Mouse (Mus musculus) heart, embryonic 11.5 days (tissue): ENCODE measurements around the gene Galnt15. TPM values are rescaled to one million over a fixed set of nuclear protein-coding genes. Genes with fewer than 3 reads are reported as not detected.

ENCODE experiments used
- ATAC-seq: fragments of 200-750 bp; cut with Nextera tagmentation; replicated peaks from 2 replicates; pipeline ENCODE4 v1.8.0; 2017; ENCODE audit warnings: moderate library complexity; ENCODE audit not compliant: insufficient number of reproducible peaks, low FRiP score, low TSS enrichment
- H3K27ac ChIP-seq: fragments of 300-500 bp; sonication (generic); 2 replicates; pipeline ENCODE4 v1.5.1; 2014; ENCODE audit warnings: mild to moderate bottlenecking, low read depth, low read length
- H3K27me3 ChIP-seq: fragments of 300-500 bp; sonication (generic); 2 replicates; pipeline ENCODE4 v1.6.1; 2014; ENCODE audit warnings: mild to moderate bottlenecking, low read length, mixed read lengths; ENCODE audit not compliant: control insufficient read depth, insufficient read depth
- H3K36me3 ChIP-seq: fragments of 300-500 bp; sonication (generic); 2 replicates; pipeline ENCODE4 v1.6.1; 2014; ENCODE audit warnings: mild to moderate bottlenecking, low read length, moderate library complexity, mixed read lengths; ENCODE audit not compliant: control insufficient read depth, insufficient read depth
- H3K4me1 ChIP-seq: fragments of 300-500 bp; sonication (generic); 2 replicates; pipeline ENCODE4 v1.6.1; 2014; ENCODE audit warnings: low read length; ENCODE audit not compliant: control insufficient read depth, insufficient read depth
- H3K4me2 ChIP-seq: fragments of 300-500 bp; sonication (generic); 2 replicates; pipeline ENCODE4 v1.6.1; 2014; ENCODE audit warnings: mild to moderate bottlenecking, moderate library complexity
- H3K4me3 ChIP-seq: fragments of 300-500 bp; sonication (generic); 2 replicates; pipeline ENCODE4 v1.5.1; 2014; ENCODE audit warnings: low read depth, low read length
- H3K9ac ChIP-seq: fragments of 300-500 bp; sonication (generic); 2 replicates; pipeline ENCODE4 v1.6.1; 2014; ENCODE audit warnings: mild to moderate bottlenecking, low read depth, low read length, moderate library complexity
- H3K9me3 ChIP-seq: fragments of 300-500 bp; sonication (generic); replicated peaks from 2 replicates; pipeline ENCODE4 v1.6.1; 2016; ENCODE audit warnings: low read length; ENCODE audit not compliant: control insufficient read depth
- WGBS: fragments of 180-500 bp; shearing (Covaris S2); extraction: QIAGEN DNeasy Blood & Tissue Kit; methylation state at CpG from one replicate; pipeline ENCODE4 v1.1.7; 2014; ENCODE audit not compliant: insufficient replicate concordance; 5-methylcytosine and 5-hydroxymethylcytosine counted together
- polyA plus RNA-seq: library from polyadenylated mRNA; unstranded; fragments of >200 nt; fragmentation: Nextera tagmentation; extraction: Ambion mirVana; gene quantifications from 2 replicates; pipeline ENCODE4 v1.2.1, GENCODE M21; 2014

Galnt15 gene
- polyA plus RNA-seq, 1 experiment from 2014 or later: 0.19 TPM

DNA sequence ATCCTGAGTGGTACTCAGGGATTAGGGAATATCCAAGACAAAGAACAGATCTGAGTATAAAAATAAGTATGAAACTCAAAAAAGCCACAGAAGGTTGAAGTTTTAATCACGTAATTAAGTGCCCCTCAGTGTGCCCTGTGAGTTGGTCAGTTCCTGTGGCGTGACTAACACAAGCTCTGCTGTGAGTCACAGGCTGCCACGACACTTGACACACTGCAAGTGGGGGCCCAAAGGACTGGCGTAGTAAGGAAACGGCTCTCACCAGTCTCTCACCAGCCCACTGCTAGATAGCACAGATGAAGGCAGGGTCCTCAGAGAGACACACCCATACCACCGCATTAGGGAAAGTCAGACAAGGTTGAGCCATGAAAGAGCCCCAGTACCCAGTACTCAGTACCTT lies 21.4 kb downstream of the Galnt15 start:
- WGBS: 58% methylated on average over 6 of the region's 6 CpGs
- no peak overlapping the region for H3K9ac ChIP-seq
- no peaks in the 10 kb centered on the region for H3K27me3 ChIP-seq
- H3K4me3 ChIP-seq: no peak overlapping the region
- H3K9me3 ChIP-seq: no peaks in the 10 kb centered on the region
- ATAC-seq: no peak
- H3K4me1 ChIP-seq: peaks cover 17% of the 10 kb centered on the region
- H3K36me3 ChIP-seq: no peaks in the 10 kb centered on the region
- no peak overlapping the region for H3K27ac ChIP-seq
- H3K4me2 ChIP-seq: no peak overlapping the region

DNA sequence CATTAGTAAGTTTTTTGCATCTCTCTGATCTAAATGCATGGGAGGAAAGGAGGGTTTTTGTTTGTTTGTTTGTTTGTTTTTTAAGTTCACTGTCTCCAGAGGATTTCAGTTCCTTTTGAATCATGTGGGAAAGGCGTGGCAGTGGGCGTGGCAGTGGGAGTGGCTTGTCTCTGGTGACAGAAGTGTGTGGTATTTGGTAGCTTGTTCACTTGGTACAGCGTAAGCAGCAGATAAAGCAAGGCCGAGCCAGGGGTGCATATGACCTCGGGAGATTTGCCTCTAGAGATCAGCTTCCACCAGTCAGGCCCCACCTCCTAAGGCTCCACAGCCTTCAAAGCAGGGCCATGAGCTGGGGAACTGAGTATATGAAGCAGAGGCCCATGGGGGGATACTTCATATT lies 25.1 kb downstream of the Galnt15 start:
- no peak overlapping the region for H3K27ac ChIP-seq
- no peak for ATAC-seq
- WGBS: 52% methylated on average over 5 of the region's 5 CpGs
- no peaks in the 10 kb centered on the region for H3K9me3 ChIP-seq
- H3K4me2 ChIP-seq: no peak overlapping the region
- no peaks in the 10 kb centered on the region for H3K36me3 ChIP-seq
- H3K27me3 ChIP-seq: no peaks in the 10 kb centered on the region
- no peak overlapping the region for H3K4me3 ChIP-seq
- no peak overlapping the region for H3K9ac ChIP-seq
- H3K4me1 ChIP-seq: peaks cover 20% of the 10 kb centered on the region

DNA sequence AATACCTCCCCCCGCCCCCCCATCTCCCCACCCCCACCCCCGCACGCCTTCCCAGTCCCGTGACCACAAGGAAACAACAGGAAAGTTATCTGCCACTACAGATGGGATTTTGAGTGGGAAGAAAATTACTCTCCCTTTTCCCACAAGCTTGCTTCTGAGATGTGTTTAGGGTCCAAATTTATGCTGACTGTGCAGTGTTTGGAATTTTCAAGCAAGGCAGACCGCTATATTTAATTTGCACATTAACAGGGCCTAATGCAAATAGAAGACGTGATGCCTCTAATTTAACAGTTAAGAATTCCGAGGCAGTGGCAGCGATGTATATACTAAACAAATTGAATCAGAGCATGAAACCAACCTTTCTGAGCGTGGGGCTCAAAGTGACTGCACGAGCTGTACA lies 26.0 kb downstream of the Galnt15 start:
- Histone ChIP-seq H3K9me3 (no peaks in the 10 kb centered on the region), H3K36me3 (no peaks in the 10 kb centered on the region), H3K27ac (no peak overlapping the region; the same call in 1 of the 2 replicates), H3K27me3 (no peaks in the 10 kb centered on the region), H3K9ac (no peak overlapping the region), H3K4me1 (peaks cover 20% of the 10 kb centered on the region), H3K4me2 (no peak overlapping the region), H3K4me3 (no peak overlapping the region)
- 51% methylated on average over 10 of the region's 10 CpGs for WGBS
- no peak for ATAC-seq

DNA sequence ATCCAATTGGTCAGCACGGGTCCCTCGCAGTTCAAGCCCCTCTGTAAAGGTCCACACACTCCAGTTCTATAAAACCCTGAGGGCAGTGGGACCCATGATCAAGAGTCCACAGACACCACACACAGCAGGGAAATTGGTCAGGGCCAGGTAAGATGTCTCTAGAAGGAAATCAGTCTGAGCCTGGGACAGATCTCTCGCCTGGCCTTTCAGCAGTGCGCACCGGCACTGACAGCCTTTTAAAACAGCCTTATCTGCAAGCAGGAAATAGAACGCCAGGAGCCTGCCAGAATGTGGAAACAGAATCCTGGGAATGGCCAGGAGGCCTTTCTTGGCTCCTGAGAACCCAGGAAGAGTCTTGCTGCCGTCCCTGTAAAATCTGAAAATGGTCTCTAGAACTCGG lies 27.0 kb downstream of the Galnt15 start:
- Histone ChIP-seq H3K27ac (peak overlapping the region; percentile 25), H3K36me3 (no peaks in the 10 kb centered on the region), H3K27me3 (no peaks in the 10 kb centered on the region), H3K9me3 (no peaks in the 10 kb centered on the region), H3K4me3 (no peak overlapping the region), H3K4me2 (peak overlapping the region; percentile 9; the same call in 1 of the 2 replicates), H3K4me1 (peaks cover 16% of the 10 kb centered on the region), H3K9ac (peak overlapping the region; percentile 52; the same call in 1 of the 2 replicates)
- WGBS: 24% methylated on average over 8 of the region's 8 CpGs
- ATAC-seq: no peak

DNA sequence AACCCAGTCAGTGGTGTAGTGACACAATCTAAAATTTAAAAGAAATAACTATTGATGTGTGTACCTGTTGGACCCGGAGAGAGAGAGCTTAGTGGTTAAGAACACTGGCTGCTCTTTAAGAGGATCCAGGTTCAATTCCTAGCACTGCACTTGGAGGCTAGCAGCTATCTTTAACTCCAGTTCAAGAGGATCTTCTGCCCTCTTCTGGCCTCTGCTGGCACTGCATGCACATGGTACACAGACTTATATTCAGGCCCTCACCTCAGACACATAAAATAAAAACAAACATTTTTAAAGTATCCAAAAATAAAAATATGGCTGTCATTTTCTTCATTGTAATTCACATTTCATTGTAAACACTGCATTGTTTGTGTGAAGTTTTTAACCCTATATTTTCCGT lies 27.9 kb downstream of the Galnt15 start:
- 93% methylated on average over 2 of the region's 2 CpGs for WGBS
- no peak overlapping the region for H3K4me2 ChIP-seq
- no peak overlapping the region for H3K27ac ChIP-seq

DNA sequence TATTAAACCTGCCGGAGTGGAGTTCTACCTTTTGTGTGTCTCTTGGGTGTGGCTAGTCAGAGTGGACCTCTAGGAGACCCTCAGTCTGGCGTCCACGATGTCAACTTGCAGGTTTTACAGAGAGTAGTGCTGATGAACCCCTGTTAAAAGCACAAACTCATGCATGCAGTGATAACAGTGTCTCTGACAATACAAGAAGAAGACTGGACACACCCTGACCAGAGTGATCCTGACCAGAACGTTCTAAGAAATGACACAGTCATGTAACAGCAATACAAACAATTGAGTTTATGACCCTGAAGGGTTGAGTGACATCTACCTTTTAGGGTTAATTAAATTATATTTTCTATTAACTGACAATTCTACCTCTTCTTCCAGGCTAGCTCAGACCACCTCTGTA lies 28.9 kb downstream of the Galnt15 start:
- Histone ChIP-seq H3K27me3 (no peaks in the 10 kb centered on the region), H3K4me3 (no peak overlapping the region), H3K9me3 (no peaks in the 10 kb centered on the region), H3K9ac (no peak overlapping the region), H3K4me2 (no peak overlapping the region), H3K4me1 (peaks cover 16% of the 10 kb centered on the region), H3K27ac (no peak overlapping the region), H3K36me3 (no peaks in the 10 kb centered on the region)
- ATAC-seq: 0 out of 2 replicates have a peak, but pooled peaks have one; percentile 68
- 69% methylated on average over 4 of the region's 4 CpGs for WGBS

More for the DNA sequence above, 27.9 kb downstream of the Galnt15 start:
- no peak for ATAC-seq
- Histone ChIP-seq H3K4me1 (peaks cover 16% of the 10 kb centered on the region), H3K9ac (no peak overlapping the region), H3K4me3 (no peak overlapping the region), H3K36me3 (no peaks in the 10 kb centered on the region), H3K27me3 (no peaks in the 10 kb centered on the region), H3K9me3 (no peaks in the 10 kb centered on the region)

DNA sequence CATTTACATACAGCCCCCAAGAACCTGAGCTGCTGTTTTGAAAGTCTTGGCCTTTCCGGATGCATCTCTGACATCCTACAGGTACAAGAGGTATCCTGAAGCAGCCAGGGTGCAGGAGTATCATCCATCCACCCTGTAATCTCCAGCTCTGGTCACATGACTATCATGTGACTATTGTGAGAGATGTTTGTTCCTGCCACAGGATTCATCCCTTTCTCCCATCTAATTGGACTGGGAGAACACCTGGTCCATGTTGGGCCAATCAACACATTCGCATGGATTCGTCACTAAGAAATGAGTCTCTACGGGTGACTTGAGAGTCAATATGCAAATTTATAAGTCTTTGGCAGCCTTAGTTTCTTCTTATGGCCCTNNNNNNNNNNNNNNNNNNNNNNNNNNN lies 32.6 kb downstream of the Galnt15 start:
- WGBS: 82% methylated on average over 4 of the region's 4 CpGs
- Histone ChIP-seq H3K4me1 (no peaks in the 10 kb centered on the region), H3K27me3 (no peaks in the 10 kb centered on the region), H3K9me3 (no peaks in the 10 kb centered on the region), H3K4me3 (no peak overlapping the region), H3K36me3 (no peaks in the 10 kb centered on the region), H3K27ac (no peak overlapping the region), H3K4me2 (no peak overlapping the region), H3K9ac (no peak overlapping the region)
- no peak for ATAC-seq

DNA sequence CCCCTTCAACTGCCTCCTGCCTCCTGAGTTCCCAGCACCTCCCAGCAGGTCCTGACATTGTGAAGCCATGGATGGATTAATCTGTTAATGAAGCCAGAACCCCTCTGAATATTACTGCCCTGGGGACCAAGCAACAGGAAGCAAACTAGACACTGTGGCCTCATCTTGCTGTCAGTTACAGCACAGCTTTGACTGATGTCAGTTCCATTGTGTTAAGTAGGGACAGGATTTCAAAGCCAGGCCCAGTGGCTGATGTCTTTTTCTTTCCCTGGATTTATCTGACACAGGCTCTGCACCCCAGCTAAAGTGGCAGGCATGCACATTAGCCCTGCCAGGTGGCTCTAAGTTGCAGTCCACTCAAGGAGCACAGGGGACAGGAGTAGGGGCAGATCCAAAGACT lies 44.0 kb downstream of the Galnt15 start:
- Histone ChIP-seq H3K9me3 (no peaks in the 10 kb centered on the region), H3K27ac (peak overlapping the region; percentile 86), H3K36me3 (no peaks in the 10 kb centered on the region), H3K4me2 (no peak overlapping the region), H3K27me3 (no peaks in the 10 kb centered on the region), H3K4me1 (peaks cover 14% of the 10 kb centered on the region), H3K4me3 (no peak overlapping the region), H3K9ac (0 out of 2 replicates have a peak overlapping the region, but pooled peaks have one; percentile 43)
- ATAC-seq: 0 out of 2 replicates have a peak, but pooled peaks have one; percentile 12

DNA sequence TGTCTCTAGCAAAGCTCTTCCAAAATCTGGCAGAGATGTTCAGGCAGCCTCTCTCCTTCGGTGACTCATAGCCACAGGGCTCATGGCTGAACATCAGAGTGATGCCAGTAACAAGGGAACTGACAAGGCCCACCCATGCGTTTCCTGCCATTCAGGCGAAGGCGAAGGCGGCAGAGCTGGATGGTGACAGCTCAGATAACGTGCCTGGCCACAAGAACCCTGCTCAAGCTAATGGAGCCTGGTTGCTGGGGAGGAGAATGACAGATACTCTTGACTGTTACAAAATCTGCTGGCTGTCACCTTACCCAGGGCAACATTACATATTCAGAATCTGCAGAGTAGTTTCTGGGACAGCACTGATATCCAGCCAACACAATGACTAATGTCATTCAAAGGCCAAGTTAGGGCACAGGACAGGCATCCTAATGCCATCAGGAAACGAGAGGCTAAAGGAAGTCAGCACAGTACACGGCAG lies 44.5 kb downstream of the Galnt15 start:
- Histone ChIP-seq H3K4me1 (peaks cover 14% of the 10 kb centered on the region), H3K4me2 (no peak overlapping the region), H3K9ac (0 out of 2 replicates have a peak overlapping the region, but pooled peaks have one; percentile 43), H3K27ac (peak overlapping the region; percentile 86), H3K27me3 (no peaks in the 10 kb centered on the region), H3K36me3 (no peaks in the 10 kb centered on the region), H3K4me3 (no peak overlapping the region), H3K9me3 (no peaks in the 10 kb centered on the region)
- WGBS: 12% methylated on average over 8 of the region's 8 CpGs
- ATAC-seq: peak; percentile 66; the same call in 1 of the 2 replicates
